Mouse (Mus musculus): ENCODE measurements around the gene Sema3d. TPM values are rescaled to one million over a fixed set of nuclear protein-coding genes. Genes with fewer than 3 reads are reported as not detected.
A peak's percentile ranks its signal among the peaks of the same experiment; 100 is the strongest.

Gene Sema3d
- total RNA-seq, 2 experiments from 2014 or later = 0.42 TPM; not detected in 1

DNA sequence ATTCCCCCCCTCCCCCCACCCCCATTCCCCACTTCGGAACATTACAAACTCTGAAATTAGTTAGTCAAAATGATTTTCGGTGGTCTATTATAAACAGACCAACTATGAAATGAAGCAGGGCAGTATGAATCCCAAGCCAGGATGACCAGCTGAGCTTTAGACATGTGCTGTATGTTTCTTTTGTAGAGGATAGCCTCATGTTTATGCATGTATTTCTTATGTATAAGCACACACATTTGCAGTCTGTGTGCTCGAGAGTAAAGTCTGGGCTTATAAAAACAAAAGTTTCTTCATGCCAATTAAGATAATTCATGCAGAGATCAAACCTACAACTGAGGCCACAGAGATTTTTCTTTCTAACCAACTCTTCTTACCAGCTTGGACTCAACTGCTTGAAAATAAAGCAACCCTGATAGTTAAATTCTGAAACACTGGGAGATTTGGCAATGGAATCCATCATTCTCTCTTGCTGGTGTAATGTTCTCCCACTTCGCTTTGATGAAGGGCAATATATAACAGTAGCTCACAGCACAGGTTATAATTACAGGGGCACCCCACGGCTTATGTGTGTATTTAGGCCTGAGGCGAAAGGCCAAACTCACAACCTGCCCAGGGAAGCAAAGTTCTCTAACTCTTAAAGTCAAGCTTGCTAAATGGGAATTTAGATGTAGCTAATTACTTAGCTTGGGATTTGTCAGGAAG, 115.2 kb downstream of the Sema3d start:
- no peak for ATAC-seq (replicated peaks; ENCODE audit: low FRiP score, poor library complexity, severe bottlenecking)

DNA sequence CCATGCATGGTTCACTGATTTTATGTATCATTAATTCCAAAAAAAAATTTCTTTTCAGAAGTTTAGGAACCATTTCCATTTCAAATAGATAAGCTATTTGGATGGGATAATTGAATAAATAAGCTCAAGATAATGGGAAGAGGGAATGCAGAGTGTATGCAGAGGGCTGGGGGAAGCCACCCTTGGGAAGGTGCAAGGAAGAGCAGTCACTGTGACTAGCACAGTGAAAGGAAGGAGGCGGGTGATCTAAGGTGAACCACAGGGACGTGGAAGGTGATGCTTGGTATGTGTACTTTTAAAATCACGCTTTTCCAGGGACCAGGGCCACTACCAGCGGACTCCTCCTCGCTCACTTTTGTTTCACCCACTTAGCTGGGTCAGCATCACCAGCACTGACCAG, 115.9 kb downstream of the Sema3d start:
- ATAC-seq (replicated peaks; ENCODE audit: low FRiP score, poor library complexity, severe bottlenecking) = no peak

DNA sequence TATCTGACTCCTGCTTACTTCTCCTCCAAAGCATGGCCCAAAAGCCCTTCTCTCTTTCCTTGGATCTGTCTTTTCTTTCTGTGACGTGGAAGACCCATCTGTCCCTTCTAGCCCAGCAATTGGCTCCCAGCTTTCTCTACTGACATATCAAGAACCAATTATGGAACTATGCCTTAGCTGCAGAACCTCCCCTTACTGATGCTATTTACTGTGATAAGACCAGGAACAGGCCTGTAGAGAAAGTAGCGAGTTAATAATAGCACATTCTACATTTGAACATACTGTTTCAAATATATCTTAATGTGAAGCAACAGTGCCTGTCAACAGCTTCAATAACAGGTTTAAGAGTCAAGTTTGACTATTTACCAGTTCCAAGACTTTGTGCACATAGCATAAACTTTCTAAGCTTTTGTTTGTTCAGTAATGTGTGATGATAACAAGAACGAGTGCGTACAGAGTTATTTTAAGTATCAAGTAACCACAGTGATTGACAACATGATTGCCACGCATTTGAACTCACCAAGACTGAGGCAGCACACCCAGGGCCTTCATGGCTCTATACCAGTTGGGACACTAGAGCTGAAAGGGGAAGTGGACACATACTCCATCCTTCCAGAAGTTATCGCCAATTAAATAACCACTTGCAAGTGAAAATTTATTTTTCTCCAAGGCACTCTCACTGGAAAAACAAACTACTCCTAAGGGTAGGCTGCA, 116.8 kb downstream of the Sema3d start:
- ATAC-seq (replicated peaks; ENCODE audit: low FRiP score, poor library complexity, severe bottlenecking) = no peak

DNA sequence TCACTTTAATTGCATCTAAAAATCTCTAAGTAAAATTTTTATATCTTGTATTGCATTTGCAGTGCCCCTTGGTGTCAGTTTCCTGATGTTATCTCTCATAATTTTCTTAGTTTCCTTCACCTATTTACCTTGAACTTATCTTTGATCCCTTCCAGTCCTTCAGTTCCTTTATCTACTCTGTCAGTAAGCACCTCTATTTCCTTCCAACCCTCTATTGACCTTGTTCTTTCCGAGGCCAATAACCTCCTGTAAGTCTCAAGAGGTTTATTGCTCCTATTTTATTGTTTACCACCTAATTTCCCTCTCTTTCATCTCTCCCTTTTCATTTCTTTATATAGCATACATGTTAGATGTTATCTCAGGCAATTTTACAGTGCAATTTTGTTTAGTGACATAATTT, 129.3 kb downstream of the Sema3d start:
- ATAC-seq (replicated peaks; ENCODE audit: low FRiP score, poor library complexity, severe bottlenecking) = no peak

DNA sequence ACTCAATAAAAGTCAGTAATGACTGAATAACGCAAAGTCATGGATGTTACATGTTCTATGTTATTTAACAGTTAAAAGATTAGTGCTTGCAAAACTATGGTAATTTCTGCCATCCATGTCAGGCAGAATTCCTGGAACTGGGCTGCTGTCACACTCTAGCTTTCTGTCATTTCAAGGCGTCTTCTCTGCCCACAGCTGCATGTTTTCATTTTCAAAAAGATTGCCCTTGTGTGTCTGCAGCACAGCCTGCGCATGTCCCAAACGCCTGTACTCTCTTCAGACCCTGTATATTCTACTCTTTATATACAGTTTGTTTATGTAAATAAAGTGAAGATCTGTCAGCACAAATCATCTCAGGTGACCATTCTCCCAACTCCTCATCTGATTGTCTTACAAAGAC, 132.1 kb downstream of the Sema3d start:
- no peak for ATAC-seq (replicated peaks; ENCODE audit: low FRiP score, poor library complexity, severe bottlenecking)

DNA sequence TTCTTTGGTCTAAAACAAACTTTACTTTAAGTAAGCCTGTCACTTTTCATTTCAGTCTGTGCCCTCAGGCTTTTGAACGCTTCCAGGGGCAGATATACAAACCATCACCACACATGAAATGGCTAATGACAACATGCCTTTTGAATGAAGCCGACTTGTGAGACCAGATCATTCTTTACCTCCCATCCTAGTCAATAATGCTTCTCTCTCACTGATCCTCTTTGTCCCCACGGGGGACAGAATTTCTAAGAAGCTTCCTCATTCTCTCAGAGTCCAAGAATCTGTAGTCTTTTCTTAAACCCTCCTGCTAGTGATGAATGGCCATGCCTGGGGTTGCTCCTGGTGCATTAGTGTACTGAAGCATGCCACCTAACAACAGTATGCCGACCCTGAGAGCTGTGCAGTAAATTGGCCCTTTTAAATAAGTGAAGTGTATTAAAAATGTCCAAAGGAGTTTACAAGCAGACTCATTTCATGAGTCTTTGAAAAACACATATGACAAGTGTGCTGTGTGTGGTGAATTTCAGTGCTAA, 142.1 kb downstream of the Sema3d start:
- no peak for ATAC-seq (replicated peaks; ENCODE audit: low FRiP score, poor library complexity, severe bottlenecking)

DNA sequence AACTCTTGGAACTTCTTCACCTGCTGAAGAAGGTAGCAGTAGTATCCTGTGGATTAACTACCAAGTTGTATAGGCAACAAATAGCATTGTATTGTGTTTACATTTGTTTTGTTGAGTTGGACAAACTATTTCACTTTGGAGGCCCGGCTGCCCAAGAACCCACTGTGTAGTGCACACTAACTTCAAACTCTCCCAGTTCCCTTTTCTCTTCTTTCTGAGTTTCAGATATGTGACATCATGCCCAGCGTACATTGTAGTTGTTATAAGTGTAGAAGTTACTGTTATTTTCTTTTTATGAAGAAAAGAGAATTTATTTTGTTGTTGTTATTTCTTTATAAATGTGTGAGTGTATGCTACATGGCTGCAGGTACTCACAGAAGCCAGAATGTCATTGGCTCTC, 145.4 kb downstream of the Sema3d start:
- no peak for ATAC-seq (replicated peaks; ENCODE audit: low FRiP score, poor library complexity, severe bottlenecking)

DNA sequence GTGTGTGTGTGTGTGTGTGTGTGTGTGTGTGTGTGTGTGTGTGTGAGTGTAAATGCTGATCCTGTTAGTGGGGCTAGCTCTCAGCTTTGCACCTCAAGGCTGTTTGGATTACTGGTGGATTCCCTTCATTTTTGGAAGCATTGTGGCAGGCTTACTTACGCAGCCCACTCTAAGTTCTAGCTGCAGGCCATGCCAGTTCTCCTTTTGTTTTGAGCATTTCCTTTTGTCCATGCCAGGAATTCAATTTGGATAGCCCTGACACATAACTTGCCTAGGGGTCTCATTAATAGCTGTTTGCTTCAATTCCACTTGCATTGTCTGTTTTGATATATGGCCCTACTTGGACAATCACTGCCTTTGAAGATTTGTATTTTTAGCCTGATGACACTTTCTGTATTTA, 146.6 kb downstream of the Sema3d start:
- no peak for ATAC-seq (replicated peaks; ENCODE audit: low FRiP score, poor library complexity, severe bottlenecking)

DNA sequence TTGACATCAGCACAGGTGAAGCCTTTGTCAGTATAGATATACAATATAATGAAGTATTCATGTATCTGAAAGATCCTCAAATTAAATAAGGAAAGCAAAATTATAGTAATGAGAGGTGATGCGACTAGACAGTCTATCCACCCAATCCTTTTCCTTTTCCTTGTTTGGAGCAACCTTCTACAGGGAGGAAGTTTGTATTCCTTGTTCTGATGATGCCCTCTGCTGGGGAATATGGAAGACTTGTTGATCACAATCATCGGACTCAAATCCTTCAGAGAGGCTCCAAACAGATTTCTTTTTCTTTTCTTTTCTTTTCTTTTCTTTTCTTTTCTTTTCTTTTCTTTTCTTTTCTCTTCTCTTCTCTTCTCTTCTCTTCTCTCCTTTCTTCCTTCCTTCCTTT, 158.1 kb downstream of the Sema3d start:
- ATAC-seq (replicated peaks; ENCODE audit: low FRiP score, poor library complexity, severe bottlenecking) = no peak

DNA sequence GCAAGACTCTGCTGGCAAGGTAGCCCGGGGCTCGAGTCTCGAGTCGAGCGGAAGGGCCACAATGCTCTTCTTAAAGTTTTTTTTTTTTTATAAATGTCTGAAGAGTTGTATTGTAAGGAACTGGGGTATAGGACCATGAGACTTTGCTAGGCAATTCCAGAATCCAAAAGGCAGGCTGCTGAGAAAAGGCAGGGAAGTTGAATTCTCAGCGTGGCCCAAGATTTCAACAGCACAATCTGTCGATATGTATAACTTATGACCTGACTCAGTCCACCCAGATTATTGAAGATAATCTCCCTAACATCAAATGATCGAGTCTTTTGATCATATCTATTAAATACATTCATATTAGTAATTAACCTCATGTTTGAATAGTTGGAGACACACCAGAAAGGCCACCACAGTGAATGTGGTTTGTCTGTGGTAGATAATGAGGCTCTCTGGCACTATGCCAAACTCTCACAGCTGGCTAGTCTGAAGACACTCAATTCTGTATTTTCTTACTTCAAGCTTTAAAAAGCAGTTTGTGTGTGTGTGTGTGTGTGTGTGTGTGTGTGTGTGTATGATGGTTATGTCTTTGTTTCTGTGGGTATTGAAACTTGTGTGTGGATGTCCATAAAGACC, 166.0 kb downstream of the Sema3d start:
- ATAC-seq (replicated peaks; ENCODE audit: low FRiP score, poor library complexity, severe bottlenecking) = no peak

DNA sequence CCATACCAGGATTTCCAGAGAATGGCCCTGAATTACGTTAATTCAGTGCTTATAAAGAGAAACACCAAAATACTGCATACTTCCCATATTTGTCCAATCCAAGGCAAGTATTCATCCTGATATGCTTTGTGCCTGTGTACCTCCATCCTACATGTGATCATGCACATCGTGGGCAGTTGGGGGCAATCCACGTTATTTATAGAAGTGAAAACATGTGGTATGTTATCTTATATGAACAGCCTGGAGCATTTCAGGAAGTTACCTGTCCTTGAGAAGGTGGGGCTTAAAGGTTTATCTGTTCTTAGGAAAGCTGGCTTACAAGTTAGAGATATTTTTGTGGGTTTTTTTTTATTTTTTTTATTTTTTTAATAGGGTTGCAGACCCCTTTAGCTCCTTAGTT, 172.2 kb downstream of the Sema3d start:
- ATAC-seq (replicated peaks; ENCODE audit: low FRiP score, poor library complexity, severe bottlenecking) = no peak

DNA sequence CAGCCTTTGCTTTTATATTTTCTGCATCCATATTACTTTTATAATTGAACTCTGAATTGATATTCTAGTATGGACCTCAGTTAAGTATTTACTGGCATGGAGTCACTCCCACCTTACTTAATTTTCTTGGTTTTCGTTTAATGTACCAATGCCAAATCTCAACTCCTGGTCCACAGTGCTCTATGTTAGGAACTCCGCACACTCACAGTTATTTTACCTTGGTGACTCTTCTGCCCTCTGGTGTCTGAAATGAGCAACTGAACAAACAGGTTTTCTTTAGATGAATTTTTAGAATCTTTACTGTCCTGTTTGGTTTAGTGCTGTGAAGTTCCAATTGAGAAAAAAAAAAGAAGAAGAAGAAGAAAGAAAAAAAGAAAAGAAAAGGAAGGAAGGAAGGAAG, 174.7 kb downstream of the Sema3d start:
- no peak for ATAC-seq (replicated peaks; ENCODE audit: low FRiP score, poor library complexity, severe bottlenecking)

DNA sequence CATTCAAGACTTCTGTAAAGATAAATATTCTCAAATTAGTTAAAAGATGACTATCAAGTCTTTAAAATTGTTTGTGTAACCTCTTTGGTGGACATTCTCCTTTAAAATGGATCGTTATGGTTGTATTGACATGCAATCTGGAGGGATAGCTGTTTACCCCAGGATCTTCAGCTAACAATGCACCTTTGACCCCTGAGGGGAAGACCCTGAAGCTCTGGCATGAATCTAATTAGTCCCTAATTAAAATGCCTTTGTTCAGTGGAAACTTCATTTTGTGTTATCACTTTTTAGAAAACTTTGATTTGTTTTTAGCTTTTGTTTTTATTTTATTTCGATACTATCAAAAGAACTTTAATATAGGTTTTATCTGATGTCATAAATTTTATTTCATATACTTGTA, 178.6 kb downstream of the Sema3d start:
- no peak for ATAC-seq (replicated peaks; ENCODE audit: low FRiP score, poor library complexity, severe bottlenecking)

DNA sequence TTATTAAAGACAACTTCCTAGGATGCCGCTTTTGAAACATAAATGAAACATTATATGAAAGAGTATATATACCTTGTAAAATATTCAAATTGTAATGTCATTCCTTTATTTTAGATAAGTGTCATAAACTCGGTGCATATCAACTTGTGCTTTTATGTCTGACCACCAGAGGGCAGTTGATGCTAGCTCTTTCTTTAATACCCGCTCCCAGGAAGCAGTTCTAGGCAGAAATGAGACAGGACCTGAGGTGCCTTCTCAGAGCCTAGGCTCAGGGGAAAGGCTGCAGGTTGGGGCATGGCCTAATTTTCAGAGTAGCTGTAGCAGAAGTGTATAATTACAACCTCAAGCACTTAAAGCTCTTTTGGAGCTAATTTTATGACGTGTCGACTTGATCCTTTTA, 179.0 kb downstream of the Sema3d start:
- ATAC-seq (replicated peaks; ENCODE audit: low FRiP score, poor library complexity, severe bottlenecking) = peak; percentile 49

DNA sequence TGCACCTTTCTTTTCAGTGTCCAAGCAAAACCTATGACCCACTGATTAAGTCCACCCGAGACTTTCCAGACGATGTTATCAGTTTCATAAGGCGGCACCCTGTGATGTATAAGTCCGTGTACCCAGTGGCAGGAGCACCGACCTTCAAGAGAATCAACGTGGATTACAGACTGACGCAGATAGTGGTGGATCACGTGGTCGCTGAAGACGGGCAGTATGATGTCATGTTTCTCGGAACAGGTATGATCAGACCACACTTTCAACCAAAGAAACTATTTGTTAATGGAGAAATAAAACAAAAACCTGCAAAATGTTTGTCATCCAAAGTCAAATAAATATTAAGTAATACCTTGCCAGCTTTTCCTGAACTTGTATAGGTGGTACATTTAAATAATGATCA, 179.9 kb downstream of the Sema3d start:
- no peak for ATAC-seq (replicated peaks; ENCODE audit: low FRiP score, poor library complexity, severe bottlenecking)

DNA sequence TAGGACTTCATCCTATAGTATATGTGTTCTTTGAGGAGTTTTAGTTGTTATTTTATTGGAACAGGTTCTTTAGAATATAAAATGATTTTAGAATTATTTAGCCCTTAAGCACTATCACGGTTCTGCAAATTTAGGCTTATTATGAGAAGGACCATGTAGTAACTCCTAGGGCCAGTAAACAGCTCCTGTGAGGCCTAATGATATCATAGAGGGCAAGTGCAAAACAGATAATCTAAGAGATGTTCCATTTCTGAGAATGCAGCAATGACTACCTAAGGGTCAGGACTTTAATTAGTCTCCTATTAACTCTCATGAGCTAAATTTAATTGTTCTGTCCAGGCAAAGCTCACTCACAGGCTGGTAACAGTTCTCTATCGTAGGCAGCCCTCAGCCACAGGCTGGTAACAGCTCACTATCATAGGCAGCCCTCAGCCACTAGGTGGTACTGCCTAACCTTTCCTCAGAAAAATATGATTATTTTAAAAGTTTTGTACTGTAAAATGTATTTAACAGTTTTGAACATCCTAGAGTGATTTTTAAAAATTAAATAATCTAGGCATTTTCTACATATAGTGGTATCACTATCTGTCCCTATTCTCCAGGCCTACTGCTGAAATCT, 181.5 kb downstream of the Sema3d start:
- no peak for ATAC-seq (replicated peaks; ENCODE audit: low FRiP score, poor library complexity, severe bottlenecking)

DNA sequence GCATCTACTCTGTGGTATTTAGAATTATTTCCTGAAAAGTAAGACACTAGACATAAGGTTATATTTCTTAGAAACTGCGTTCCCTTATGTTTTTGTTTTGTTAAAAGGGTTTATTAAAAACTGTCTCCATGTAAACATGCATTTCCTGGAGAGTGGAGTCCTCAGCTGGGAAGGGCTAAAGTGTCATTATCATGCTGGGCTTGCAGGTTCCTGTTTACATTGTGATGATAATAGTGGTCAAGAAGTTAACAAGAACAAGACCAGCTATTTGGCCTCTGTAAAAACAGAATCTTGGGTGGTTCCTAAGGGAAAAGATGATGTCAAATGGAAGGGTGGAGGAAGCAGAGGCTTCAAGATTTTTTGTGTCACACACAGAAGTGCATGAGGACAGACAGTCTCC, 183.4 kb downstream of the Sema3d start:
- ATAC-seq (replicated peaks; ENCODE audit: low FRiP score, poor library complexity, severe bottlenecking) = no peak

DNA sequence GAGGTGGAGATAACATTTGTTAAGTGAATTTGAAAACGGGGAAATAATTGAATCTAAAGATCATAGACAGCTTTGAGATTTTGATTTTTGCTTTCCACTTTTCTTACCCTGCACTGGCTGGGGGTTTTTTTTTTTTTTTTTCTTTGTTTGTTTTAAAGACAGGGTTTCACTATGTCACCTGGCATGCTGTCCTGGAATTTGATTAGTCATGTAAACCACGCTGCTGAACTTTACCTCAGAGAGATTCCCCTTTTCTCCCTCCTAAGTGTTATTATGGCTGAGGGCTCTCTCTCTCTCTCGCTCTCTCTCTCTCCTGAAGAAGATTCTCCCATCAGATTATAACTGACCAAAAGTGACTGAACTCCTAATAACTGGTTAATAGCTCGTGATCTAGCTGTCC, 191.4 kb downstream of the Sema3d start:
- no peak for ATAC-seq (replicated peaks; ENCODE audit: low FRiP score, poor library complexity, severe bottlenecking)

DNA sequence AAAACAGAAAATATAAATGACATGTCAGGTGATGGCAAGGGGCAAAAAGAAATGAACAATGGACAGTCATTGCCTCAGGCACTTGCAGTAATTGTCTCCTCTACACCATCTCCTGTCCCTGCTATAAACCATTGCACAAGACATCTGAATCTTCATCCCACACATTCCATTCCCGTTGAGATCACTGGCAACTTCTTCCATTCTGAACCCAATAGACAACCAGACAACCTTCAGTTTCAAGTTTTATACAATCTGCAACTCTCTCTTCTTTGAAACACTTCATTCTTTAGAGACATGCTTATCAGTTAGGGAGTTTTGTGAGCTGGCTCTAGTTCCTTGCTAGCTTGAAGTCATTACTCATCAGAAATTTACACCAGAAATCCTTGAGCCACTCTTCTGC, 192.1 kb downstream of the Sema3d start:
- no peak for ATAC-seq (replicated peaks; ENCODE audit: low FRiP score, poor library complexity, severe bottlenecking)

DNA sequence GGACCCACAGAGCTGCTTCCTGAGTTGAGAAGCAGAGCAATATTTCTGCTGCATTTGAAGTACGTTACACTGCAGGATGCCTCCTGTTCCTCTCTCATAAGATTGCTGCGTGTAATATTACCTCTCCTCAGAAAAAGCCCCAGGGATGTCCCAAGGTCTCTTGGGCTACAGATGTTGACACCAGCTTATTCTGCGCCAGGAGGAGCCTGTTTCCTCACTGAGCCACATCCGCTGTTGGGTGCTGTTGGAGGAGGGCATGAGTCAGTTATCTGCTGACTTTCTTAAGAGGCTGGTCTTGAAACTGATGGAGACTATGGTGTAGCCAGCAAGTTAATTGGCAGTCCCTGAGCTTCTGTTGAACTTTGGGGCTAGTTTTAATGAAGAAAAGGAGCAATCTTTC, 196.6 kb downstream of the Sema3d start:
- no peak for ATAC-seq (replicated peaks; ENCODE audit: low FRiP score, poor library complexity, severe bottlenecking)

DNA sequence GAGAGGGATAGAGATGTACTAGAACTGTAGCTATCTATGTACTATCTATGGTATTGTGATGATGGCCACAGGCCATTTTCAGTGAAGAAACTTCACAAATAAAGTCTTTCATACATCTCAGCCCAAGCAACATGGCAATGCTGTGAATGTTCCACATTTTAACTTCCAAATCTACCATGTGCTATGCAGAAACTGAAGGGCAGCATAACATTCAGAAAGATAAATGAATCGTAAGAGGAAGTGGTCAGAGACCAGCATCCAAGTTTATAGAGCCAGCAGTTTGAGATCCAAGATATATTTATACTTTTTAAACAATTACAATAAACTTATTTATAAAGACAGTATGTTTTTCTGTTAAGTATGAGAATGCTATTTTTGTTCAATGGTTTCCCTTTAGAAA, 199.4 kb downstream of the Sema3d start:
- no peak for ATAC-seq (replicated peaks; ENCODE audit: low FRiP score, poor library complexity, severe bottlenecking)

Data from erythroid progenitor cell, adult 5-6 weeks (primary cell).